ENCODE assay signal across 8 mouse cellular contexts in the genomic region with DNA sequence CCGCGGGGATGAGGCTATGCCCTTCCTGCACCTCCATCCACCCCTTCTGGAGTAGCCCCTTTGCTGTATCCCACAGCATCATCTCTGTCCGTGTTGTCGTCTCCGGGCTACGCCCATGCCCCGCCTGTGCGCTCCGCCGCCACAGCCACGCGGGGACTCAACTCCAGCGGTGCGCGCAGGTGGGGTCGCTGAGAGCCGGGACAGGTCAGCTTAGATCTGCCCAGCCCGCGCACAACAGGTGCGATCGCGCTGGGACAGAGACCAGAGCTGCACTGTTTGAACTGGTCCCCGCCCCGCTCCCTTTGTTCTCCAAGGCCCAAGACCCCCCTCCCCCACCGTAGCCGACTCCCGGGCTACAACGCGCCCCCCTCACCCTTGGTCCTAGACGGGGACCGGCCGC. TPM values are rescaled to one million over a fixed set of nuclear protein-coding genes. Genes with fewer than 3 reads are reported as not detected.
DNase-seq lines count a peak whose midpoint lies in the region; ATAC-seq and TF ChIP-seq lines count a peak whose summit lies in the region.

No protein-coding gene starts in this region.

- under 1% methylated on average over 32 of the region's 32 CpGs for WGBS in kidney, embryonic 14.5 days
- WGBS in embryonic facial prominence, embryonic 14.5 days, result 0% methylated on average over 25 of the region's 32 CpGs
- WGBS in hindbrain, embryonic 15.5 days, result under 1% methylated on average over 31 of the region's 32 CpGs

- TF ChIP-seq RAD21 in MEL (IDR thresholded peaks at IDR 0.05; ENCODE audit: low read depth, low read length), result no peak

- no peaks in the 10 kb centered on the region for H3K9me3 ChIP-seq in kidney, embryonic 14.5 days (ENCODE audit: control insufficient read depth, low read length)
- no peaks in the 10 kb centered on the region for H3K9me3 ChIP-seq in MEL (replicated peaks; ENCODE audit: insufficient read depth, low read length)
- no peaks in the 10 kb centered on the region for H3K9me3 ChIP-seq in embryonic facial prominence, embryonic 14.5 days (ENCODE audit: control insufficient read depth, low read length)
- no peaks in the 10 kb centered on the region for H3K9me3 ChIP-seq in hindbrain, embryonic 15.5 days

- no peak for DNase-seq in kidney, adult 18-20 months
- DNase-seq in MEL (ENCODE audit: low read depth, low spot score), result no peak
- DNase-seq in embryonic facial prominence, embryonic 14.5 days (ENCODE audit: low spot score), result peak; percentile 74
- peak; percentile 58 for DNase-seq in testis, postnatal 14 days (ENCODE audit: low spot score)

- peak overlapping the region; percentile 57 for H3K4me3 ChIP-seq in kidney, embryonic 14.5 days (ENCODE audit: low read length)
- peak overlapping the region; percentile 41 to 50; a peak in 3 of 4 replicates for H3K4me3 ChIP-seq in MEL (ENCODE audit: control insufficient read depth in 1 of 2, insufficient read depth in 1 of 2, low read depth in 2 of 2, low read length in 2 of 2)
- peak overlapping the region; percentile 78 for H3K4me3 ChIP-seq in embryonic facial prominence, embryonic 14.5 days (ENCODE audit: low read depth, low read length)
- peak overlapping the region; percentile 79 for H3K4me3 ChIP-seq in hindbrain, embryonic 15.5 days

- no peaks in the 10 kb centered on the region for H3K27me3 ChIP-seq in kidney, embryonic 14.5 days (ENCODE audit: control insufficient read depth, insufficient read depth, low read length)
- no peaks in the 10 kb centered on the region for H3K27me3 ChIP-seq in MEL (ENCODE audit: control insufficient read depth in 1 of 2, insufficient read depth in 2 of 2, low read length in 2 of 2)
- no peaks in the 10 kb centered on the region for H3K27me3 ChIP-seq in embryonic facial prominence, embryonic 14.5 days (replicated peaks; ENCODE audit: control insufficient read depth, insufficient read depth, low read length)
- H3K27me3 ChIP-seq in hindbrain, embryonic 15.5 days, result no peaks in the 10 kb centered on the region

- peaks cover 25% of the 10 kb centered on the region for H3K4me1 ChIP-seq in kidney, embryonic 14.5 days (ENCODE audit: control insufficient read depth, insufficient read depth, low read length)
- peaks cover 0 to 11% of the 10 kb centered on the region in 2 experiments; a peak in 2 of 4 replicates for H3K4me1 ChIP-seq in MEL (ENCODE audit: control insufficient read depth in 1 of 2, insufficient read depth in 2 of 2, low read length in 2 of 2)
- H3K4me1 ChIP-seq in embryonic facial prominence, embryonic 14.5 days (ENCODE audit: control insufficient read depth, insufficient read depth, low read length), result peaks cover 13% of the 10 kb centered on the region; the same call in 1 of the 2 replicates
- H3K4me1 ChIP-seq in hindbrain, embryonic 15.5 days (replicated peaks), result peaks cover 45% of the 10 kb centered on the region

- no peak for TF ChIP-seq EP300 in MEL (IDR thresholded peaks at IDR 0.05; ENCODE audit: low read depth in 1 of 2, low read length in 2 of 2)

- TF ChIP-seq CTCF in MEL (IDR thresholded peaks at IDR 0.05 in 2 of 3, conservative IDR thresholded peaks at IDR 0.05 in 1 of 3; ENCODE audit: control insufficient read depth in 1 of 3, insufficient read depth in 1 of 3, low read depth in 2 of 3, low read length in 3 of 3, poor library complexity in 1 of 3, severe bottlenecking in 1 of 3), result no peak

- no peaks in the 10 kb centered on the region for H3K79me2 ChIP-seq in MEL (ENCODE audit: control insufficient read depth, insufficient read depth, low read length, poor library complexity)

- ATAC-seq in kidney, embryonic 14.5 days (ENCODE audit: low FRiP score, low TSS enrichment), result peak; percentile 83
- ATAC-seq in embryonic facial prominence, embryonic 14.5 days (ENCODE audit: low read depth), result peak; percentile 65
- ATAC-seq in hindbrain, embryonic 15.5 days (ENCODE audit: low FRiP score, low read depth), result peak; percentile 75
- peak; percentile 20; the same call in 1 of the 2 replicates for ATAC-seq in megakaryocyte-erythroid progenitor cell, adult 5-6 weeks (replicated peaks; ENCODE audit: low FRiP score, low TSS enrichment, poor library complexity, severe bottlenecking)
- ATAC-seq in monocyte, adult 5-6 weeks (replicated peaks; ENCODE audit: insufficient number of reproducible peaks, low FRiP score, low TSS enrichment, poor library complexity, severe bottlenecking), result no peak

- peak overlapping the region; percentile 70 for H3K4me2 ChIP-seq in kidney, embryonic 14.5 days (replicated peaks; ENCODE audit: low read depth, low read length)
- H3K4me2 ChIP-seq in embryonic facial prominence, embryonic 14.5 days (ENCODE audit: low read depth, low read length), result peak overlapping the region; percentile 75
- peak overlapping the region; percentile 74 for H3K4me2 ChIP-seq in hindbrain, embryonic 15.5 days

- peak overlapping the region; percentile 87 for H3K9ac ChIP-seq in kidney, embryonic 14.5 days (ENCODE audit: low read depth, low read length)
- peak overlapping the region; percentile 54 for H3K9ac ChIP-seq in MEL (ENCODE audit: control insufficient read depth, low read depth, low read length, poor library complexity, severe bottlenecking)
- H3K9ac ChIP-seq in embryonic facial prominence, embryonic 14.5 days (ENCODE audit: low read depth, low read length), result peak overlapping the region; percentile 82
- peak overlapping the region; percentile 80 for H3K9ac ChIP-seq in hindbrain, embryonic 15.5 days

- no peak for TF ChIP-seq POLR2A in MEL (IDR thresholded peaks at IDR 0.05; ENCODE audit: control insufficient read depth in 1 of 2, insufficient read depth in 1 of 2, low read depth in 1 of 2, low read length in 2 of 2, poor library complexity in 1 of 2)

- H3K27ac ChIP-seq in kidney, embryonic 14.5 days (ENCODE audit: low read depth, low read length), result peak overlapping the region; percentile 24
- H3K27ac ChIP-seq in MEL (ENCODE audit: control insufficient read depth, low read depth, low read length), result no peak overlapping the region
- peak overlapping the region; percentile 86 for H3K27ac ChIP-seq in embryonic facial prominence, embryonic 14.5 days (replicated peaks; ENCODE audit: low read depth, low read length)
- H3K27ac ChIP-seq in hindbrain, embryonic 15.5 days (replicated peaks), result peak overlapping the region; percentile 95

- peaks cover 69% of the 10 kb centered on the region for H3K36me3 ChIP-seq in kidney, embryonic 14.5 days (ENCODE audit: control insufficient read depth, insufficient read depth, low read length)
- peaks cover 3 to 7% of the 10 kb centered on the region in 2 experiments for H3K36me3 ChIP-seq in MEL (ENCODE audit: control insufficient read depth in 1 of 2, insufficient read depth in 2 of 2, low read length in 2 of 2)
- peaks cover 74% of the 10 kb centered on the region for H3K36me3 ChIP-seq in embryonic facial prominence, embryonic 14.5 days (ENCODE audit: control insufficient read depth, insufficient read depth, low read length)
- H3K36me3 ChIP-seq in hindbrain, embryonic 15.5 days, result peaks cover 47% of the 10 kb centered on the region

RNA-seq across cellular contexts. Expression of gene Ctxn1, which starts 0.4 kb away (rescaled TPM):
- 86.1 and 93.1 TPM in 2 replicates for polyA plus RNA-seq in kidney, embryonic 14.5 days (2014; fragmentation: Nextera tagmentation; extraction: Ambion mirVana)
- 0.26 and 0.58 TPM in 2 replicates for total RNA-seq in MEL (2012; rRNA removed)
- 1 to 10 TPM in 1 of 2 experiments, not detected in 1; 5.6 TPM for polyA plus RNA-seq in MEL (2012; ENCODE audit: insufficient read depth in 1 of 2, insufficient read length in 2 of 2, low read depth in 1 of 2, low replicate concordance in 2 of 2, missing spikeins in 1 of 2)
- polyA plus RNA-seq in embryonic facial prominence, embryonic 14.5 days (2014; fragmentation: Nextera tagmentation; extraction: Ambion mirVana), result 49.3 and 59.1 TPM in 2 replicates
- 270 and 299 TPM in 2 replicates for polyA plus RNA-seq in hindbrain, embryonic 15.5 days (2015; fragmentation: Nextera tagmentation; extraction: Ambion mirVana)
- 0.63 TPM in 1 of 2 replicates, not detected in the other for total RNA-seq in megakaryocyte-erythroid progenitor cell, adult 5-6 weeks (2014; fragmentation: Nextera tagmentation)
- total RNA-seq in megakaryocyte-erythroid progenitor cell, adult 5-6 weeks (2017), result not detected in 2 replicates
- total RNA-seq in monocyte, adult 5-6 weeks (2017), result 0.29 to 1.5 TPM in 2 of 3 replicates, not detected in the other

RNA-seq across cellular contexts. Expression of gene Snapc2, which starts 5.8 kb away (rescaled TPM):
- 61.9 and 63.6 TPM in 2 replicates for polyA plus RNA-seq in kidney, embryonic 14.5 days (2014; fragmentation: Nextera tagmentation; extraction: Ambion mirVana)
- total RNA-seq in MEL (2012; rRNA removed), result 23.9 and 24.2 TPM in 2 replicates
- polyA plus RNA-seq in MEL (2012; ENCODE audit: insufficient read depth in 1 of 2, insufficient read length in 2 of 2, low read depth in 1 of 2, low replicate concordance in 2 of 2, missing spikeins in 1 of 2), result 10 to 100 TPM in 1 of 2 experiments, not detected in 1; 46.2 TPM
- 45.0 and 50.6 TPM in 2 replicates for polyA plus RNA-seq in embryonic facial prominence, embryonic 14.5 days (2014; fragmentation: Nextera tagmentation; extraction: Ambion mirVana)
- polyA plus RNA-seq in hindbrain, embryonic 15.5 days (2015; fragmentation: Nextera tagmentation; extraction: Ambion mirVana), result 64.5 and 75.6 TPM in 2 replicates
- 15.4 and 23.7 TPM in 2 replicates for total RNA-seq in megakaryocyte-erythroid progenitor cell, adult 5-6 weeks (2014; fragmentation: Nextera tagmentation)
- total RNA-seq in megakaryocyte-erythroid progenitor cell, adult 5-6 weeks (2017), result 14.0 and 19.6 TPM in 2 replicates
- 4.6 to 7.5 TPM (median 6.2 TPM) in 3 replicates for total RNA-seq in monocyte, adult 5-6 weeks (2017)

RNA-seq across cellular contexts. Expression of gene Tgfbr3l, which starts 10.7 kb away (rescaled TPM):
- 4.7 and 5.9 TPM in 2 replicates for polyA plus RNA-seq in kidney, embryonic 14.5 days (2014; fragmentation: Nextera tagmentation; extraction: Ambion mirVana)
- total RNA-seq in MEL (2012; rRNA removed), result 2.2 TPM in 2 replicates
- polyA plus RNA-seq in MEL (2012; ENCODE audit: insufficient read depth in 1 of 2, insufficient read length in 2 of 2, low read depth in 1 of 2, low replicate concordance in 2 of 2, missing spikeins in 1 of 2), result 10 to 100 TPM in 1 of 2 experiments, not detected in 1; 14.2 TPM
- 3.3 and 5.0 TPM in 2 replicates for polyA plus RNA-seq in embryonic facial prominence, embryonic 14.5 days (2014; fragmentation: Nextera tagmentation; extraction: Ambion mirVana)
- 4.3 and 4.8 TPM in 2 replicates for polyA plus RNA-seq in hindbrain, embryonic 15.5 days (2015; fragmentation: Nextera tagmentation; extraction: Ambion mirVana)
- total RNA-seq in megakaryocyte-erythroid progenitor cell, adult 5-6 weeks (2014; fragmentation: Nextera tagmentation), result 9.2 and 16.7 TPM in 2 replicates
- 0.61 and 4.1 TPM in 2 replicates for total RNA-seq in megakaryocyte-erythroid progenitor cell, adult 5-6 weeks (2017)
- 0.95 to 1.8 TPM (median 0.97 TPM) in 3 replicates for total RNA-seq in monocyte, adult 5-6 weeks (2017)

RNA-seq across cellular contexts. Expression of gene Timm44, which starts 17.0 kb away (rescaled TPM):
- 75.7 and 81.2 TPM in 2 replicates for polyA plus RNA-seq in kidney, embryonic 14.5 days (2014; fragmentation: Nextera tagmentation; extraction: Ambion mirVana)
- total RNA-seq in MEL (2012; rRNA removed), result 147 and 174 TPM in 2 replicates
- polyA plus RNA-seq in MEL (2012; ENCODE audit: insufficient read depth in 1 of 2, insufficient read length in 2 of 2, low read depth in 1 of 2, low replicate concordance in 2 of 2, missing spikeins in 1 of 2), result 100 to 1,000 TPM in 1 of 2 experiments, not detected in 1; 199 TPM
- 65.4 and 71.9 TPM in 2 replicates for polyA plus RNA-seq in embryonic facial prominence, embryonic 14.5 days (2014; fragmentation: Nextera tagmentation; extraction: Ambion mirVana)
- 40.1 and 41.8 TPM in 2 replicates for polyA plus RNA-seq in hindbrain, embryonic 15.5 days (2015; fragmentation: Nextera tagmentation; extraction: Ambion mirVana)
- total RNA-seq in megakaryocyte-erythroid progenitor cell, adult 5-6 weeks (2014; fragmentation: Nextera tagmentation), result 72.7 and 139 TPM in 2 replicates
- total RNA-seq in megakaryocyte-erythroid progenitor cell, adult 5-6 weeks (2017), result 155 and 191 TPM in 2 replicates
- 55.0 to 89.8 TPM (median 63.5 TPM) in 3 replicates for total RNA-seq in monocyte, adult 5-6 weeks (2017)

RNA-seq across cellular contexts. Expression of gene Gm49320, which starts 20.0 kb away (rescaled TPM):
- 0.86 and 2.2 TPM in 2 replicates for polyA plus RNA-seq in kidney, embryonic 14.5 days (2014; fragmentation: Nextera tagmentation; extraction: Ambion mirVana)
- total RNA-seq in MEL (2012; rRNA removed), result not detected in 2 replicates
- polyA plus RNA-seq in MEL (2012; ENCODE audit: insufficient read depth in 1 of 2, insufficient read length in 2 of 2, low read depth in 1 of 2, low replicate concordance in 2 of 2, missing spikeins in 1 of 2), result 1 to 10 TPM in 1 of 2 experiments, not detected in 1; 2.0 TPM
- polyA plus RNA-seq in embryonic facial prominence, embryonic 14.5 days (2014; fragmentation: Nextera tagmentation; extraction: Ambion mirVana), result 0.33 and 1.1 TPM in 2 replicates
- polyA plus RNA-seq in hindbrain, embryonic 15.5 days (2015; fragmentation: Nextera tagmentation; extraction: Ambion mirVana), result 0.83 and 0.92 TPM in 2 replicates
- 0.90 TPM in 1 of 2 replicates, not detected in the other for total RNA-seq in megakaryocyte-erythroid progenitor cell, adult 5-6 weeks (2014; fragmentation: Nextera tagmentation)
- total RNA-seq in megakaryocyte-erythroid progenitor cell, adult 5-6 weeks (2017), result 0.75 TPM in 1 of 2 replicates, not detected in the other
- total RNA-seq in monocyte, adult 5-6 weeks (2017), result not detected in 3 replicates

Comparison
In these comparisons a context has a peak if more than half of its experiments do, and no peak if none do; other contexts are left out.
1. DNase-seq: peak in embryonic facial prominence, embryonic 14.5 days (single experiment) and testis, postnatal 14 days (single experiment); none in kidney, adult 18-20 months (single experiment) and MEL (single experiment).
2. Peak in every context shown above with its lines, with median percentiles within 50 percentile points of each other: H3K4me2 ChIP-seq, H3K4me3 ChIP-seq and H3K9ac ChIP-seq.